Mouse (Mus musculus) megakaryocyte progenitor cell, adult 5-6 weeks (primary cell): ENCODE results near the gene Gm15127. TPM values are rescaled to one million over a fixed set of nuclear protein-coding genes. Genes with fewer than 3 reads are reported as not detected.
"Not testable (repeated sequence)": the region's sequence is repeated elsewhere in the genome, so short reads cannot be mapped to it uniquely, and the experiment has no call there.

Source experiments
- ATAC-seq: replicated peaks from 2 replicates; pipeline ENCODE4 v1.8.0; 2016; ENCODE audit warnings: mild to moderate bottlenecking, moderate TSS enrichment, inconsistent platforms; ENCODE audit not compliant: poor library complexity
- total RNA-seq, 2 experiments: library from RNA; stranded (forward) in 1 of 2; stranded (reverse) in 1 of 2; fragments of 157-497, 149-512 nt in 1 of 2; fragments of 200-1000 nt in 1 of 2; gene quantifications; 2 replicates each; pipeline versions ENCODE4 v1.2.3 to v1.2.4; 2015 to 2017

The Gm15127 gene
- total RNA-seq (2015) (not detected in 2 replicates), total RNA-seq (2017) (not detected in 2 replicates)

GRCm38 (mm10) chrX:148663298-148663697 is at the start of gene Gm15127:
Gene Gm15127 (plus strand): TSS chrX:148663598.
- ATAC-seq, result not testable (repeated sequence)

DNA sequence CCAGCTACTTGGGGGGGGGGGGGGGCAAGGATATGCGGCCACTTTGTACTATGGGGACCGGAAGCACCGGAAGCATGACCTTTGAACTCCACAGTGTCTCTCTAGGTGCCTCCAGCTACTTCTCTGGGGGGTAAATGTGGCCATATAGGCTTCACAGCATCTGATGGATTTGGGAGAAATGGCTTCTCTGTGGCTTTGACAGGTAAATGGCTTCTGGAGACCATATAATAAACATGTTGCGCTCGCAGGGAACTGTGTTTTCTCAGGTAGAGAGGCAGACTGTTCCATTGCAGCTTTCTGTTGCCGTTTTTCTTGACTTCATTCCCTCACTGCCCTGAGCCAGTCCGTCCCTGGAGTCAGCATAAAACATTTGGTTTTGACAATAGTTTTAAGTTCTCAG is 48.3 kb upstream of the Gm15127 start, which contains the start of gene Gm8334:
Gene Gm8334 (minus strand): TSS at position 101 of the 400 bp plus-strand sequence.
- ATAC-seq, result not testable (repeated sequence)

GRCm38 (mm10) chrX:148676290-148676689 is 12.9 kb downstream of the Gm15127 start:
- not testable (repeated sequence) for ATAC-seq

Other genes with a start within 250 kb of the Gm15127 start
- gene Gm15114, start 174.6 kb upstream of the Gm15127 start, total RNA-seq (2015), result not detected in 2 replicates
- gene Gm15114, start 174.6 kb upstream of the Gm15127 start, total RNA-seq (2017), result not detected in 2 replicates
- not detected in 2 replicates for gene Gm8334, start 48.4 kb upstream of the Gm15127 start, total RNA-seq (2015)
- gene Gm8334, start 48.4 kb upstream of the Gm15127 start, total RNA-seq (2017), result not detected in 2 replicates
- gene Luzp4, start 194.0 kb downstream of the Gm15127 start, total RNA-seq (2015), result not detected in 2 replicates
- gene Luzp4, start 194.0 kb downstream of the Gm15127 start, total RNA-seq (2017), result not detected in 2 replicates